Mouse (Mus musculus) kidney, adult 2 months (tissue): ENCODE data around the gene Kcnn1.
"Not testable (repeated sequence)": the region's sequence is repeated elsewhere in the genome, so short reads cannot be mapped to it uniquely, and the experiment has no call there.

ENCODE experiments used
- CTCF ChIP-seq: fragments of 200-500 bp; conservative IDR thresholded peaks from 2 replicates; pipeline ENCODE4 v1.5.1; 2011; ENCODE audit warnings: low read depth, mild to moderate bottlenecking, control low read depth, low read length, moderate library complexity, mixed read lengths; ENCODE audit not compliant: insufficient read depth, insufficient read length
- POLR2A ChIP-seq: fragments of 200-500 bp; IDR thresholded peaks from one replicate; pipeline ENCODE4 v1.6.1; 2011; ENCODE audit warnings: low read depth, low read length, control low read depth

DNA sequence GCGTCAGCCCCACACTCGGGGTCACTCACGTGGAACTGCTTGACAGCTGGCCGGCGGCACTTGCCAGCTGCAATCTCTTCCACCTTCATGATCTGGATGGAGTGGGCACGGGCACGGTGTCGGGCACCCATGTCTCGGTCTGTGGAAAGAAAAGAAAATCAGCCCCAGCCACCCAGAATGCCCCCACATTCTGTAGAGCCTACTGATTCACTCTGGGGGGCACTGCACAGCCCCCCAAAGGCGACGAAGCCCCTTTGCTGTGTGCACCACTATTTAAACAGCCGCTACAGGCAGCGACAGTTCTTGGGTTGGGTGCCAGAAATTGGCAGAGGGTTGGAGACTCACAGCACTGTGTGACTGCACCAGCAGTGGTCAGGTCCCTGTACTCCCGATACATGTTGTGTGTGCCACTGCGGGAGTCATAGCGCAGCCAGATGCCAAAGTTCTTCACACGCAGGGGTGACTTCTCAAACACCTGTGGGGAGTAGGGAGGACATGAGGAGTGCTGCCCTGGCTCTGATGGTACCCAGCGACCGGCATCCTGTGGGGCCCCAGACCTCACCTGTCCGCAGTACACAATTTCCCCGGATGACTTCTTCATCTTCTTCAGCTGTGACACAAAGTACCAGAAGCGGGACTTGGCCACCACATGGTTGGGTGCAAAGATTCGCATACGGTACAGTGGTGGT, 32.7 kb upstream of the Kcnn1 start:
- TF ChIP-seq POLR2A, CTCF: not testable (repeated sequence)
